Mouse (Mus musculus) C2C12 (cell line): Measurements from ENCODE around the gene Rnf31. TPM values are rescaled to one million over a fixed set of nuclear protein-coding genes. Genes with fewer than 3 reads are reported as not detected.

Experiments
- H3K27me3 ChIP-seq: one replicate; pipeline ENCODE4 v1.6.1; 2011; ENCODE audit not compliant: control insufficient read depth, insufficient read depth, insufficient read length
- H3K36me3 ChIP-seq: one replicate; pipeline ENCODE4 v1.6.1; 2011; ENCODE audit not compliant: control insufficient read depth, insufficient read depth
- H3K4me3 ChIP-seq: one replicate; pipeline ENCODE4 v1.5.1; 2011; ENCODE audit warnings: mild to moderate bottlenecking, control low read depth; ENCODE audit not compliant: poor library complexity, insufficient read depth, severe bottlenecking
- H3K79me2 ChIP-seq: one replicate; pipeline ENCODE4 v1.6.1; 2011; ENCODE audit not compliant: control insufficient read depth, insufficient read depth
- H3K79me3 ChIP-seq: one replicate; pipeline ENCODE4 v1.6.1; 2011; ENCODE audit warnings: low read depth, control low read depth
- H3ac ChIP-seq: one replicate; pipeline ENCODE3; 2011; ENCODE audit warnings: low read depth; ENCODE audit not compliant: control insufficient read depth, insufficient read length
- CEBPB ChIP-seq: IDR thresholded peaks from one replicate; pipeline ENCODE4 v1.6.1; 2011; ENCODE audit warnings: low read depth, mild to moderate bottlenecking, control low read depth, moderate library complexity
- CTCF ChIP-seq: IDR thresholded peaks from one replicate; pipeline ENCODE4 v1.5.1; 2011; ENCODE audit not compliant: control insufficient read depth, insufficient read depth, insufficient read length
- FOSL1 ChIP-seq: IDR thresholded peaks from one replicate; pipeline ENCODE4 v1.8.0; 2011; ENCODE audit warnings: mild to moderate bottlenecking, low read length; ENCODE audit not compliant: poor library complexity, insufficient read depth, severe bottlenecking
- MAX ChIP-seq: IDR thresholded peaks from one replicate; pipeline ENCODE4 v1.6.1; 2011; ENCODE audit warnings: mild to moderate bottlenecking, control low read depth
- MYOD1 ChIP-seq: IDR thresholded peaks from one replicate; pipeline ENCODE4 v1.6.1; 2011; ENCODE audit warnings: low read depth; ENCODE audit not compliant: control insufficient read depth, insufficient read length
- MYOG ChIP-seq: IDR thresholded peaks from one replicate; pipeline ENCODE4 v1.6.1; 2011; ENCODE audit not compliant: control insufficient read depth, insufficient read length; ENCODE audit errors: extremely low read depth
- USF1 ChIP-seq: IDR thresholded peaks from one replicate; pipeline ENCODE4 v1.6.1; 2011; ENCODE audit warnings: low read depth, mild to moderate bottlenecking, control low read depth, moderate library complexity
- polyA plus RNA-seq: library from polyadenylated mRNA; unstranded; fragments of >200 nt; fragmentation: generic; extraction: Trizol; gene quantifications from one replicate; pipeline ENCODE4 v1.2.1, GENCODE M21; 2012; ENCODE audit warnings: missing spikeins

Rnf31 gene
- polyA plus RNA-seq, 1 experiment = 9.4 TPM

DNA sequence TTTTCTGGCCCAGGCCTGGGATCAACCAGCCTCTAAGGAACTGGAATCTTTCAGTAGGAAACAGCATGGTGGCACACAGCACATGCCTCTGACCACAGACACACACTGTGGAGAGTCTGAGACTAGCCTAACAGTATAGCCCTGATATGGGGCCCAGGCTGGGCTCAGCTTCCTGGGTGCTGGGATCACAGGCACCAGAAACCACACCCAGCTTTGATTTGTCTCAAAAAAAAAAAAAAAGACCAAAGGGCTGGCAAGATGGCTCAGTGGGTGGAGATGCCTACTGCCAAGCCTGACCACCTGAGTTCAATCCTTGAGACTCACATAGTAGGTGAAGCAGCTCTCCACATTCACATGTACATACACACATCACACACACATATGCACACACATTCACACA, 36.9 kb upstream of the Rnf31 start:
- Histone ChIP-seq H3ac (no peak overlapping the region), H3K36me3 (peaks cover 8% of the 10 kb centered on the region), H3K27me3 (no peaks in the 10 kb centered on the region), H3K79me2 (no peaks in the 10 kb centered on the region), H3K4me3 (no peak overlapping the region), H3K79me3 (no peaks in the 10 kb centered on the region)
- no peak for TF ChIP-seq USF1
- no peak for TF ChIP-seq CEBPB
- no peak for TF ChIP-seq MYOG
- TF ChIP-seq MYOD1 = no peak
- TF ChIP-seq CTCF = no peak
- no peak for TF ChIP-seq MAX
- no peak for TF ChIP-seq FOSL1

DNA sequence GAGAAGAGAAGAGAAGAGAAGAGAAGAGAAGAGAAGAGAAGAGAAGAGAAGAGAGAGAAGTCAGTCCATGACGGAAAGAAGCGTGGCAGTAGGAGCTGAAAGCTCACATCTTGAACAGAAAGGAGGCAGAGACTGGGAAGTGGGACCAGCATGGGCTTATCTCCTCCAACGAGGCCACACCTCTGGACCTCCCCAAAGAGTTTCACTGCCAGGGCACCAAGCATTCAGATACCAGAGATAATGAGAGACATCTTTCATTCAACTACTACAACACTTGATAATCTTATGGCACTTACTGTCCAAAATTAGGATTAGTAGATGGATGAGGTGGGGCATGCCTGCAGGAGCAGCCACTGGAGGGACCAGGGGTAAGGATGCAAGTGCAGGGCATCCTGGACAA, 35.7 kb upstream of the Rnf31 start:
- Histone ChIP-seq H3K79me3 (no peaks in the 10 kb centered on the region), H3K79me2 (no peaks in the 10 kb centered on the region), H3ac (no peak overlapping the region), H3K4me3 (no peak overlapping the region), H3K36me3 (no peaks in the 10 kb centered on the region), H3K27me3 (no peaks in the 10 kb centered on the region)
- TF ChIP-seq USF1 (no peak), MYOD1 (no peak), FOSL1 (no peak), CEBPB (no peak), MAX (no peak), MYOG (no peak), CTCF (no peak)

DNA sequence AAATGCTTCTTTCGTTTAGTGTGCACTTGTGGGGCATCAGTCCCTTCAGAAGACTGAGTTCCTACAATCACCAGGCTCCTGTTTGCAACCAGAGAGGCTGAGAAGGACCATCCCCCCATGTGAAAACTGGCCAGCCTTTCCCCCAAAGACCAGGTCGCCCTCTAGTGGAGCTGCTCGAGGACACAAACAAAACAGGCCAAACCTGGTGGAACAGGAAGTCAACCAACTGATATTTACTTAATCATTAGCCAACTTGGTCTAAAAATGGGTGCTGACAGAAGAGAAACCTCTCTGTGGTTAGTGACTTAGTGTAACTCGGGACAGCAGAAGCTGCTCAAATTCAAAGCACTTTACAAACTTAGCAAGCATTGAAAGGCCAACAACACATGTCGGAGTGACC, 34.5 kb upstream of the Rnf31 start:
- Histone ChIP-seq H3ac (no peak overlapping the region), H3K4me3 (no peak overlapping the region), H3K79me3 (no peaks in the 10 kb centered on the region), H3K36me3 (no peaks in the 10 kb centered on the region), H3K27me3 (no peaks in the 10 kb centered on the region), H3K79me2 (no peaks in the 10 kb centered on the region)
- TF ChIP-seq CTCF (peak; percentile 58), MYOG (no peak), MAX (peak; percentile 30)

DNA sequence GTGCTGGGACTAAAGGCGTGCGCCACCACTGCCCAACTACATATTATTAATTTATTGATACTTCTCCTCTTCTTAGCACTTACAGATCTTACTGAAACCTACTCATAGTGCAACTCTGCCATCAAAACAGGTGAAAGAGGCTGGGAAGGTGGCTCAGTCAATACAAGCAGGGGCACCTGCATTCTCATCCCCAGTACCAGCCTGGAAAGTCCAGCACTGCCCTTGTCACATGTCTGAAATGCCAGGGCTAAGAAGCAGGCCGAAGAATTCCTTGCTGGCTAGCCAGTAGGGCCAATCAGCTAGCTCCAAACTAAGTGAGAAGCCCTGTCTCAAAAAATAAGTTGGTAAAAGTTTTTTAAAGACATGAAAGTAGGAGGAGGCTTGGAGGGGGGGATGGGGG, 33.9 kb upstream of the Rnf31 start:
- Histone ChIP-seq H3K36me3 (no peaks in the 10 kb centered on the region), H3K27me3 (no peaks in the 10 kb centered on the region), H3K4me3 (no peak overlapping the region), H3ac (no peak overlapping the region), H3K79me3 (no peaks in the 10 kb centered on the region), H3K79me2 (no peaks in the 10 kb centered on the region)
- TF ChIP-seq MYOD1 (no peak), MAX (no peak), MYOG (no peak), USF1 (no peak), CEBPB (no peak), CTCF (no peak), FOSL1 (no peak)

DNA sequence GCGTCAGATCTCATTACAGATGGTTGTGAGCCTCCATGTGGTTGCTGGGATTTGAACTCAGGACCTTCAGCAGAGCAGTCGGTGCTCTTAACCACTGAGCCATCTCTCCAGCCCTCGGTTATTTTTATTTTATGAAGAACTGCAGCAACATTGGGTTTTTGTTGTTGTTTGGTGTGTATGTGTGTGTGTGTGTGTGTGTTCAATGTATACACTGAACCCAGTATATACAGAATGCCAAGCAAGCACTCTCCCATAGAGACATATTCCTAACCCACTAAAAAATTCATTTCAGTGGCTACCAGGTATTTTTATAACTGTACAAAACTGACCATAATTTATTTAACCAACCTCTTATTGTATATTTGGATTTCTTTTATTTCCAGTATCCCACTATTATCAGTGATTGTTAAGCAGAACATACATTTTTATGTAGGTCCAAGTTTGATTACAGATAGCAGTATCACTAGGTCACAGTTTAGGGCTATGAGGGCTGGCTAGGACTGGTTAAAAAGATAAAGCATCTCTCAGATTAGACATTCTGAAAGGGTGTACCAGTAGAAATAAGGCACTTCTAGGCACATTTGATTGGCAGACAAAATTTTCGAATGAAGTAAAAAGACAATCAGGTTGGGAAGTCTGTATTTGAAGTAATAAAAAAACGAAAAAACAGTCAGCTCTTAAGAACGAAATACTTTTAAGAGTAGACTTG, 32.6 kb upstream of the Rnf31 start:
- Histone ChIP-seq H3K4me3 (no peak overlapping the region), H3K36me3 (no peaks in the 10 kb centered on the region), H3K79me2 (no peaks in the 10 kb centered on the region), H3ac (no peak overlapping the region), H3K27me3 (no peaks in the 10 kb centered on the region), H3K79me3 (no peaks in the 10 kb centered on the region)
- TF ChIP-seq MAX = no peak
- no peak for TF ChIP-seq MYOG
- no peak for TF ChIP-seq CTCF
- TF ChIP-seq FOSL1 = no peak
- no peak for TF ChIP-seq CEBPB
- TF ChIP-seq MYOD1 = no peak
- TF ChIP-seq USF1 = no peak

DNA sequence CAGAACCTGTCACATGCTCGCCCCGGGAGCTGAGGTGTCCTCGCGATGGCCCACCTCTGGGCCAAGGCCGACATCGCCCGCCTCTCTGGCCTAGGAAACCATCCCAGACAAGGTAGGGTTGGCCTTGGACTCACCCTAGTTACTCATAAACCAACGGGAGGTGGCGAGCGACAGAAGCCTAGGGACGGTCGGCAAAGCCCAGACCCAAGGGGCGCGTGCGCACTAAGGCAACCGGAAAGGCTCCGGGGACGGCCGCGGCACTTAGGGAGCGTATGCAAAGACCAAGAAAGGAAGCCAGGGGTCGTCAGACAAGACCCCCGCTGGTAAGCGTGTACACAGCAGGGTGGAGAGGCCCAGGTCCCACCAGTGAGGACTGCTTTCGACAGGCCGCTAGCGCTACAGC, 31.7 kb upstream of the Rnf31 start, which contains the start of gene Dcaf11:
Dcaf11 (plus strand) TSS at position 208 of the 403 bp plus-strand sequence.
- no peaks in the 10 kb centered on the region for H3K36me3 ChIP-seq
- H3K79me3 ChIP-seq = no peaks in the 10 kb centered on the region
- H3ac ChIP-seq = peak within 1 kb of the TSS; percentile 84
- H3K4me3 ChIP-seq = peak within 1 kb of the TSS; percentile 55
- TF ChIP-seq CEBPB = no peak
- TF ChIP-seq CTCF = no peak
- no peak for TF ChIP-seq MYOG
- no peak for TF ChIP-seq FOSL1
- no peak for TF ChIP-seq MAX
- no peak for TF ChIP-seq USF1
- TF ChIP-seq MYOD1 = no peak
- H3K27me3 ChIP-seq = no peaks in the 10 kb centered on the region
- no peaks in the 10 kb centered on the region for H3K79me2 ChIP-seq
